Mouse (Mus musculus) cerebellum, adult 2 months (tissue): ENCODE results near the gene Gpbp1l1. TPM values are rescaled to one million over a fixed set of nuclear protein-coding genes. Genes with fewer than 3 reads are reported as not detected.
A peak's percentile ranks its signal among the peaks of the same experiment; 100 is the strongest.

Source experiments
- DNase-seq, 2 experiments: peaks; one replicate each; pipeline ENCODE4 v3.0.0; 2021
- H3K27ac ChIP-seq: fragments of 200-500 bp; 2 replicates; pipeline ENCODE4 v1.5.1; 2012; ENCODE audit warnings: low read length, control low read depth, inconsistent platforms; ENCODE audit not compliant: insufficient read depth
- H3K27me3 ChIP-seq: fragments of 200-500 bp; 2 replicates; pipeline ENCODE4 v1.6.1; 2012; ENCODE audit warnings: inconsistent platforms, mild to moderate bottlenecking, low read length, moderate library complexity; ENCODE audit not compliant: control insufficient read depth, insufficient read depth
- H3K4me1 ChIP-seq: fragments of 200-500 bp; 2 replicates; pipeline ENCODE4 v1.6.1; 2011; ENCODE audit warnings: low read length; ENCODE audit not compliant: control insufficient read depth, insufficient read depth
- H3K4me3 ChIP-seq: fragments of 200-500 bp; replicated peaks from 2 replicates; pipeline ENCODE3; 2011; ENCODE audit warnings: mild to moderate bottlenecking, low read depth, low read length, control low read depth; ENCODE audit not compliant: insufficient read depth
- CTCF ChIP-seq: fragments of 200-500 bp; IDR thresholded peaks from 2 replicates; pipeline ENCODE4 v1.5.1; 2011; ENCODE audit warnings: low read depth, mild to moderate bottlenecking, control low read depth, low read length, moderate library complexity, borderline replicate concordance; ENCODE audit not compliant: insufficient read depth
- POLR2A ChIP-seq: fragments of 200-500 bp; IDR thresholded peaks from 2 replicates; pipeline ENCODE4 v1.6.1; 2011; ENCODE audit warnings: low read length, control low read depth, borderline replicate concordance; ENCODE audit not compliant: insufficient read depth
- WGBS: fragments of 180-500 bp; shearing (Covaris S2); methylation state at CpG from one replicate; pipeline ENCODE4 v1.1.7; 2018; 5-methylcytosine and 5-hydroxymethylcytosine counted together
- polyA plus RNA-seq: library from polyadenylated mRNA; depleted of rRNA; stranded (reverse); fragments of >200 nt; gene quantifications from 2 replicates; pipeline ENCODE4 v1.2.3, GENCODE M21; 2012; rRNA removed

Gene Gpbp1l1
- polyA plus RNA-seq, 1 experiment = 43.3 TPM

DNA sequence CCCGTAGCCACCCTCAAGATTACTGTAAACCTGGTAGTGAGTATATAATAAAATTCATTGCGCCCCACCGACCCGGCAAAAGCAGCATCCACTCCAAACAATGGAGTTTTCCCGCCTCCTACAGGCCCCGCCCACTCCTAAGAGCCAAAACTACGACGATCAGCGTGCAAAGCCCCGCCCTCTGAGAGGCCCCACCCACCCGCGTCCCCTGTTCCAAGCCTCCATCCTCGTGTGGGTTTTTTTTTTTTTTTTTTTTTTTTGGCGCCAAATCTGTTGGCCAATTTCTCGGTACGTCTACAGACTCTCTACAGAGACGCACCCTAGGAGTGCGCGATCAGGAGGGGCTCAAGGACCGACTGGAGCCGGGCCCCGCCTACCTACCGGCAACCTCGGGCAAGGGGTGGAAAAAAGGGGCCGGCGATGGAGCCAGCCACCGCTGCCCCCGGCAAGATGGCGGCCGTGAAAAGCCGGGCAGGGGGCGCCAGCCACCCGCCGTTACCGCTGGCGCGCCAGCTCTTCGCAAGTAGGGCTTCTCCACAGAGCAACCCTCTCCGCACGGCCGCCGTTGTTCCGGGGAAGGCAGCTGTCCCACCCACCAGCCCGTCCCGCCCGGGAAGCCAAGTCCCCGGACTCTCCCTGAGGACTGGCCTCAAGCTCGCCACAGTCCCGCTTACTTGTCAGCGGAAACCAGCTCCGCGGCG, 69.3 kb downstream of the Gpbp1l1 start:
- Histone ChIP-seq H3K27ac (0 out of 2 replicates have a peak overlapping the region, but pooled peaks have one; percentile 8), H3K4me3 (peak overlapping the region; percentile 87), H3K27me3 (no peaks in the 10 kb centered on the region), H3K4me1 (no peaks in the 10 kb centered on the region)
- TF ChIP-seq POLR2A = no peak
- WGBS = under 1% methylated on average over 53 of the region's 53 CpGs
- peak; percentile 70 to 76 for DNase-seq

DNA sequence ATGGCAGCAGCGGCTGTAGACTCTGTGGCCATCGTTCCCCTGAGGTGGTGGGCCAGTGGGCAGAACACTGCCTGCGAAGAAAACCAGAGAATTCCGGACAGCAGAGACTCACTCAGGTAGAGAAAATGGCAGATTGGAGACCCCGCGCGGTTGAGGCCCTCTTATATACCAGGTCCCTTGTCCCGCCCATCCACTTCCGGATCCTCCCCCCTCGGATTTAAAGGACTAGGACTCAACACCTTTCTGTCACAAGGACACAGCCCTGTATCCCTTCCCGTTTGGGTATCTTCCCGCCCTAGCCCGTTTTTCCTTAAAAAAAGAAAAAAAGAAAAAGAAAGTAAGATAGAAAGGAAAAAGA, 69.9 kb downstream of the Gpbp1l1 start:
- no peaks in the 10 kb centered on the region for H3K4me1 ChIP-seq
- WGBS = under 1% methylated on average over 13 of the region's 13 CpGs
- no peaks in the 10 kb centered on the region for H3K27me3 ChIP-seq

GRCm38 (mm10) chr4:116627722-116628662, 70.5 kb downstream of the Gpbp1l1 start, which contains the start of gene Nasp:
Gene Nasp (minus strand): TSS chr4:116627941.
- no peaks in the 10 kb centered on the region for H3K27me3 ChIP-seq
- TF ChIP-seq POLR2A (no peak), CTCF (no peak)
- no peaks in the 10 kb centered on the region for H3K4me1 ChIP-seq
- H3K4me3 ChIP-seq = peak within 1 kb of the TSS; percentile 87
- 8% methylated on average over 23 of the region's 23 CpGs for WGBS
- H3K27ac ChIP-seq = 0 out of 2 replicates have a peak within 1 kb of the TSS, but pooled peaks have one; percentile 8
- DNase-seq = peak; percentile 84 to 86

More for the DNA sequence above, 69.9 kb downstream of the Gpbp1l1 start:
- DNase-seq = peak; percentile 90 to 92
- TF ChIP-seq CTCF (no peak), POLR2A (peak; percentile 91; the same call in 1 of the 2 replicates)
- Histone ChIP-seq H3K27ac (0 out of 2 replicates have a peak overlapping the region, but pooled peaks have one; percentile 8), H3K4me3 (peak overlapping the region; percentile 87)

- no peak for DNase-seq
- Histone ChIP-seq H3K27ac (no peak overlapping the region), H3K4me1 (no peaks in the 10 kb centered on the region), H3K27me3 (no peaks in the 10 kb centered on the region), H3K4me3 (no peak overlapping the region)
- no peak for TF ChIP-seq CTCF
- WGBS = 85% methylated on average over 1 of the region's 1 CpGs
Observed at GRCm38 (mm10) chr4:116635197-116635596, 77.7 kb downstream of the Gpbp1l1 start.

DNA sequence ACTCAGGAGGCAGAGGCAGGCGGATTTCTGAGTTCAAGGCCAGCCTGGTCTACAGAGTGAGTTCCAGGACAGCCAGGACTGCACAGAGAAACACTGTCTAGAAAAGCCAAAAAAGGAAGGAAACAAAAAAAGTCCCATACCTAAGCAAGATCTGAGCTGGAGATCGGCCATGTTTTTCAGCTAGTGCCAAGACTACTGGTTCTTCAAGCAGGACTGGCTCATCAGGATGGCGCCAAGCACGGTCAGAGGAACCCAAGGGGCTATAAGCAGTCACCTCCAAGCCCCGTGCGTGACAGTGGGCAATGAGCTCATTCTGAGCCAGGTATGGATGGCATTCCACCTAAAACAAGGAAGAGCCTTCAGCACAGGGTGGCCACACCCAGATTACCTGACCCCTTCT, 81.4 kb downstream of the Gpbp1l1 start:
- 91% methylated on average over 6 of the region's 6 CpGs for WGBS
- no peak for TF ChIP-seq CTCF
- TF ChIP-seq POLR2A = no peak
- Histone ChIP-seq H3K4me3 (no peak overlapping the region), H3K27ac (no peak overlapping the region), H3K27me3 (no peaks in the 10 kb centered on the region), H3K4me1 (no peaks in the 10 kb centered on the region)
- no peak for DNase-seq

- H3K4me3 ChIP-seq = no peak overlapping the region
- no peak for TF ChIP-seq POLR2A
- TF ChIP-seq CTCF = no peak
- H3K4me1 ChIP-seq = no peaks in the 10 kb centered on the region; the same call in none of the 2 replicates
- DNase-seq = no peak
- H3K27ac ChIP-seq = no peak overlapping the region
- WGBS = 100% methylated on average over 1 of the region's 1 CpGs
- no peaks in the 10 kb centered on the region for H3K27me3 ChIP-seq
Observed at GRCm38 (mm10) chr4:116642071-116642470, 84.6 kb downstream of the Gpbp1l1 start.

Other genes starting within 250 kb of the Gpbp1l1 start
- gene Mast2, start 93.5 kb upstream of the Gpbp1l1 start, polyA plus RNA-seq = 79.2 and 82.6 TPM in 2 replicates
- 7.5 and 7.6 TPM in 2 replicates for gene Ipp, start 50.1 kb upstream of the Gpbp1l1 start, polyA plus RNA-seq
- 8.6 and 10.5 TPM in 2 replicates for gene Tmem69, start 1.7 kb upstream of the Gpbp1l1 start, polyA plus RNA-seq
- gene Ccdc17, start 39.0 kb downstream of the Gpbp1l1 start, polyA plus RNA-seq = 5.9 and 6.6 TPM in 2 replicates
- 21.8 and 21.9 TPM in 2 replicates for gene Nasp, start 70.3 kb downstream of the Gpbp1l1 start, polyA plus RNA-seq
- gene Akr1a1, start 94.0 kb downstream of the Gpbp1l1 start, polyA plus RNA-seq = 526 and 550 TPM in 2 replicates
- 233 and 250 TPM in 2 replicates for gene Prdx1, start 127.9 kb downstream of the Gpbp1l1 start, polyA plus RNA-seq
- gene Mmachc, start 150.7 kb downstream of the Gpbp1l1 start, polyA plus RNA-seq = 19.2 and 19.8 TPM in 2 replicates
- 29.5 and 34.9 TPM in 2 replicates for gene Ccdc163, start 150.9 kb downstream of the Gpbp1l1 start, polyA plus RNA-seq
- 10.0 and 11.2 TPM in 2 replicates for gene Tesk2, start 163.3 kb downstream of the Gpbp1l1 start, polyA plus RNA-seq
- 29.9 and 30.0 TPM in 2 replicates for gene Toe1, start 250.0 kb downstream of the Gpbp1l1 start, polyA plus RNA-seq